Mouse (Mus musculus): ENCODE measurements around the gene Gm28035.
A peak's percentile ranks its signal among the peaks of the same experiment; 100 is the strongest.

Gene Gm28035

GRCm38 (mm10) chr2:30240267-30240666 lies at the start of gene Gm28035:
Gm28035 (plus strand) TSS chr2:30240567.
- no peak for DNase-seq (ENCODE audit: low read depth, low spot score)
- H3K36me3 ChIP-seq (ENCODE audit: control insufficient read depth, insufficient read depth, low read length, poor library complexity, severe bottlenecking): no peaks in the 10 kb centered on the region; the same call in none of the 2 replicates
- no peaks in the 10 kb centered on the region for H3K27me3 ChIP-seq (ENCODE audit: control insufficient read depth, insufficient read depth, low read length, poor library complexity, severe bottlenecking)

DNA sequence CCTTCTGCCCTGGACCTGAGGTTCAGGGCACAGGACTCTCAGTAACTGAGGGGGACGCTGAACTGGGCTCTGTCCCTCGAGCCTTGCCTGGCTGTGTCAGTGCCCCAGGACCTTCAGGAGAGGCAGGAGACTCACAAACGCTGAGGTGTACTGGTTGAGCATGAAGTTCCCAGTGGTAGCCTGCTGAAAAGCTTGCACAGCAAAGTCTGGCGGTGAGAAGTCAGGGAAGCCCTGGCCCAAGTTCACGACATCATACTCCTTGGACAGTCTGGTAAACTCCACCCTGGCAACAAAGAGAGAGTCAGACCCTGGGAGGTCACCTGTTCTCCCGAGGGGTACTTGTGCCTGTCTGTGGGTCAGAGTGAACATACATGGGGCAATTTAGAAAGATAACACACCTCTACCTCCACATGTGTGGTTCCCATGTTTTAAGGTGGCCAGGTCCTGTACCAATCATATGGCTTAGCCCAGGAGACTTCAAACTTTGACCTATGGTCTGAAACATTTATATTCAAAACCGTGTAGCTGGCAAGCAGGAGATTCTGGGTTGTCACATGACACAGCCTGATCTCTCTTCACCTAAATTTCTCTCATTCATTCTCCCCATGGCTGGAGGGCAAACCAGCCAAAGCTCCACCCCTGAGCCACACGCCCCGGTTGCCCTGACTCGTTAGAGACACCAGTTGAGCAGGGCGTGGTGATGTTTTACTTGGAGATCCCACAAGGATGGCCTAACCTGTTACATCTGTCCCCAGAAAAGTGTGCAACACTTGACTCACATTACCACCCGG lies 48.4 kb upstream of the Gm28035 start:
- no peak for DNase-seq (ENCODE audit: low read depth, low spot score)
- Histone ChIP-seq H3K36me3 (ENCODE audit: control insufficient read depth, insufficient read depth, low read length, poor library complexity, severe bottlenecking) (no peaks in the 10 kb centered on the region), H3K27me3 (ENCODE audit: control insufficient read depth, insufficient read depth, low read length, poor library complexity, severe bottlenecking) (no peaks in the 10 kb centered on the region)

- no peak for DNase-seq (ENCODE audit: low read depth, low spot score)
- H3K36me3 ChIP-seq (ENCODE audit: control insufficient read depth, insufficient read depth, low read length, poor library complexity, severe bottlenecking): no peaks in the 10 kb centered on the region
- no peaks in the 10 kb centered on the region for H3K27me3 ChIP-seq (ENCODE audit: control insufficient read depth, insufficient read depth, low read length, poor library complexity, severe bottlenecking)
Observed at GRCm38 (mm10) chr2:30194656-30195055, 45.7 kb upstream of the Gm28035 start.

DNA sequence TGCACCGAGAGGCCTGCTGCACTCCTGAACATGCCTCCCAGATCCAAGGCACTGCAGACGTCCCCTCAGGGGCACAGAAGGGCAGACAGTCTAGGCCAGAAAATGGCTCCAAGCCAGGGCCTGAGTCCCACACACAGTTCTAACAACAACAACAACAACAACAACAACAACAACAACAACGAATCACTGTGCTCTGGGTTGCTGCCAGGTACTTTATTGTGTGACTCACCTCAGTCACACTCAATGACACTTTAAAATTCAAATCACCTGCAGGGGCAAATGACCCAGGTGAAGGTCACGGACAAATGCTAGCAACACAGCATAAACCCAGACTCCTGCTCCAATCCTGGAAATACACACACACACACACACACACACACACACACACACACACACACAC lies 42.3 kb upstream of the Gm28035 start:
- H3K36me3 ChIP-seq (ENCODE audit: control insufficient read depth, insufficient read depth, low read length, poor library complexity, severe bottlenecking): no peaks in the 10 kb centered on the region
- H3K27me3 ChIP-seq (ENCODE audit: control insufficient read depth, insufficient read depth, low read length, poor library complexity, severe bottlenecking): no peaks in the 10 kb centered on the region
- no peak for DNase-seq (ENCODE audit: low read depth, low spot score)

GRCm38 (mm10) chr2:30199984-30200383 lies 40.4 kb upstream of the Gm28035 start:
- H3K36me3 ChIP-seq (ENCODE audit: control insufficient read depth, insufficient read depth, low read length, poor library complexity, severe bottlenecking): no peaks in the 10 kb centered on the region
- DNase-seq (ENCODE audit: low read depth, low spot score): no peak

GRCm38 (mm10) chr2:30200388-30200925 lies 39.9 kb upstream of the Gm28035 start:
- no peaks in the 10 kb centered on the region for H3K27me3 ChIP-seq (ENCODE audit: control insufficient read depth, insufficient read depth, low read length, poor library complexity, severe bottlenecking)
- no peak for DNase-seq (ENCODE audit: low read depth, low spot score)
- H3K36me3 ChIP-seq (ENCODE audit: control insufficient read depth, insufficient read depth, low read length, poor library complexity, severe bottlenecking): no peaks in the 10 kb centered on the region

More at GRCm38 (mm10) chr2:30199984-30200383, 40.4 kb upstream of the Gm28035 start:
- H3K27me3 ChIP-seq (ENCODE audit: control insufficient read depth, insufficient read depth, low read length, poor library complexity, severe bottlenecking): no peaks in the 10 kb centered on the region

- no peaks in the 10 kb centered on the region for H3K36me3 ChIP-seq (ENCODE audit: control insufficient read depth, insufficient read depth, low read length, poor library complexity, severe bottlenecking)
- peak; percentile 73 for DNase-seq (ENCODE audit: low read depth, low spot score)
- H3K27me3 ChIP-seq (ENCODE audit: control insufficient read depth, insufficient read depth, low read length, poor library complexity, severe bottlenecking): no peaks in the 10 kb centered on the region
Observed at GRCm38 (mm10) chr2:30203439-30203838, 36.9 kb upstream of the Gm28035 start.

DNA sequence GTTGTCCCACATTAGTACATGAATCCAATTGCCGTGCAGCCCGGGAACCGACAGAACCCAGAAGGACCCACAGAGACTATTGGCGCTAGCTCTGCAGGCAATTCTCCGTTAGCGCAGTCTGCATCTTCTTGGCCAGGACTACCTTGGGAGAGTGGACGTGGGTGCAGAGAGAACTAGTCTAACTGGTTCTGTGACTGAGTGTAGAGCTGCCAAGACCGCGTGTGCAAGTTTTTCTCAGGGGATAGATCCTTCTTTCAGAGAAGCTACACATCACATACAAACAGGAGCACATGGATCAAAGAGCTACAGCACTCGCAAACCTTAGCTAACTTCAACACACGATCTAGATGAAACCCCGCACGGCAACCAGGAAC lies 35.1 kb upstream of the Gm28035 start:
- DNase-seq (ENCODE audit: low read depth, low spot score): no peak
- Histone ChIP-seq H3K36me3 (ENCODE audit: control insufficient read depth, insufficient read depth, low read length, poor library complexity, severe bottlenecking) (no peaks in the 10 kb centered on the region), H3K27me3 (ENCODE audit: control insufficient read depth, insufficient read depth, low read length, poor library complexity, severe bottlenecking) (no peaks in the 10 kb centered on the region)

GRCm38 (mm10) chr2:30205629-30206357 lies 34.6 kb upstream of the Gm28035 start, which contains the start of gene Kyat1:
Kyat1 (minus strand) TSS chr2:30205847.
- DNase-seq (ENCODE audit: low read depth, low spot score): peak; percentile 97
- H3K36me3 ChIP-seq (ENCODE audit: control insufficient read depth, insufficient read depth, low read length, poor library complexity, severe bottlenecking): no peaks in the 10 kb centered on the region
- no peaks in the 10 kb centered on the region for H3K27me3 ChIP-seq (ENCODE audit: control insufficient read depth, insufficient read depth, low read length, poor library complexity, severe bottlenecking)

DNA sequence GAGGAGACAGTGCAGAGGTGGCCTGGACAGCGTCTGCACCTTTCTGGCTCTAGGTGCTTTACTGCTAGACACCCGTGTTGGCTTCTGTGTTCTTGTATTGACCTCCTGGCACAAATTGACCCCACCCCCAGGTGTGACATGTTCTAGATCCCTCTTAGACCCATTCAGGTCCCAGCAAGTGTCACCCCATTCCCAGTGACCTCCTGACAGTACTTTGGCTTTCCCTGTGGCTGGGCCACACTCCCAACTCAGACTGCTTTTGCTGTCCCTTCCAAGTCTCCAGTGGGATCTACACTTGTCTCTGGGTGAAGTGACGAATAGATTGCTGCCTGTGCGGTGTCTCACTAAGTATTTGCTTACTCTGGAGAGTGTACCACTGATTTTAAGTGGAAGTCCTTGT lies 33.0 kb upstream of the Gm28035 start:
- no peak for DNase-seq (ENCODE audit: low read depth, low spot score)
- no peaks in the 10 kb centered on the region for H3K27me3 ChIP-seq (ENCODE audit: control insufficient read depth, insufficient read depth, low read length, poor library complexity, severe bottlenecking)
- no peaks in the 10 kb centered on the region for H3K36me3 ChIP-seq (ENCODE audit: control insufficient read depth, insufficient read depth, low read length, poor library complexity, severe bottlenecking)

DNA sequence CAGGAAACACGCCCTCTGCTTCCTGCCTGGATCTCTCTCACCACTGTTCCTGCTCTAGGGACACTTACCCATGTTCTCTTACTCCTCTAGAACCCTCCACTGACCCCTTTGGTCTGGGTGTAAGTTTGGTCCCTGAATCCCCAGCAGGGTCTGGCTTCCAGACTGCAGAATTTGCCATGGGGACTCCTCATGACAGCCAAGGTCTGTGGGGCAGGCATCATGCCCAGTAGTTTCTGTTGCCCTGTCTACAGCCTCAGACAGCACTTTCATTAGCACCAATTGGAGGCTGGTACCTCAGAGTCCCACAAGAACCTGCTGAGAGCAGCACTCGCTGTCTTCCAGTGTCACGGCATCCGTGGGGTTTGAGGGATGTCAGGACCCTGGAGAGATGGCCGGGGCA lies 32.5 kb upstream of the Gm28035 start:
- no peak for DNase-seq (ENCODE audit: low read depth, low spot score)
- Histone ChIP-seq H3K27me3 (ENCODE audit: control insufficient read depth, insufficient read depth, low read length, poor library complexity, severe bottlenecking) (no peaks in the 10 kb centered on the region), H3K36me3 (ENCODE audit: control insufficient read depth, insufficient read depth, low read length, poor library complexity, severe bottlenecking) (no peaks in the 10 kb centered on the region)

DNA sequence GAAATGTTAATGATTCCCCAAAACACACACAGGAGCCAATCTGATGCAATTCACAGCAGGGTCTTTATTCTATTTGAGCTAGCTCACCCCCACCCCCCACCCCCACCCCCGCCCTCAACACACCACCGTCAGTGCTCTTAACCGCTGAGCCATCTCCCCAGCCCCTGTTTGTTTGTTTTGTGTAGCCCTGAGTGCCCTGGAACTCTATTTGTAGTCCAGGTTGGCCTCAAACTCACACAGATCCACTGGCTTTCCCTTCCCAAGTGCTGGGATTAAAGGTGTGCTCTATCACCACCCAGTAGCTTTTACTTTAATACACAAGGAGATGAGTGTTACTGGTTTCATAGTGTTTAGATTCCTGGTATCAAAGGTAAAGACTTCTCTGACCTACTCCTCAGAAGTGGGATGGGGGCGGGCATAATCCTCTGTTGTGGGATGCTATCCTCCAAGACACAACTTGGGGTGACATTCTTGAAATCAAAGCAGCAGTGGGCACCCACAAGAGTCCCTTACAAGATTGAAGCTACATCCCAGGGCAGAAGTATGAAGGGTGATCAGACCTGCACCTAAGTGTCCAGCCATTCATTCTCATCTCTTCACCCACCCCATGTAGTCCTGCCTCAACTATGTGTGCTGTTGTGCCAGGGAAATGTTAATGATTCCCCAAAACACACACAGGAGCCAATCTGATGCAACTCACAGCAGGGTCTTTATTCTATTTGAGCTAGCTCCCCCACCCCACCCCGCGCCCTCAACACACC lies 28.8 kb upstream of the Gm28035 start:
- Histone ChIP-seq H3K36me3 (ENCODE audit: control insufficient read depth, insufficient read depth, low read length, poor library complexity, severe bottlenecking) (no peaks in the 10 kb centered on the region), H3K27me3 (ENCODE audit: control insufficient read depth, insufficient read depth, low read length, poor library complexity, severe bottlenecking) (no peaks in the 10 kb centered on the region)
- no peak for DNase-seq (ENCODE audit: low read depth, low spot score)

DNA sequence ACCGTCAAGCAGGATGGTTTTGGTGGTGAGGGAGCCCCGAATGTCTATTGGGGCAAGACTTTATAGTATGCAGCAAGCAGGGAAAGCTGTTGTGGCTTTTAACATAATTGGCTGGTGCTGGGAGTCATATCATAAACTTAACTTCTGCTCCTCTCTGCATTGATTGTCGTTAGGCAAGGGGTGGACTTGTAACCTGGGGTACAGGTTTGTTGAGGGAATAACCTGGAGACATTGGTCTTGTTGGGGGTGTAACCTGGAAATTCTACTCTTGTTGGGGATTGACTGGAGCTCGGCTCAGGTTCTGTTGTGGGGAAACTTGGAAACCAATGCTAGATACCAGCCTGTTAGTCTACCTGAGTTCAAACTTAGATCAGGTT lies 28.2 kb upstream of the Gm28035 start:
- Histone ChIP-seq H3K36me3 (ENCODE audit: control insufficient read depth, insufficient read depth, low read length, poor library complexity, severe bottlenecking) (no peaks in the 10 kb centered on the region), H3K27me3 (ENCODE audit: control insufficient read depth, insufficient read depth, low read length, poor library complexity, severe bottlenecking) (no peaks in the 10 kb centered on the region)
- DNase-seq (ENCODE audit: low read depth, low spot score): no peak

GRCm38 (mm10) chr2:30212951-30213350 lies 27.4 kb upstream of the Gm28035 start:
- H3K27me3 ChIP-seq (ENCODE audit: control insufficient read depth, insufficient read depth, low read length, poor library complexity, severe bottlenecking): no peaks in the 10 kb centered on the region
- DNase-seq (ENCODE audit: low read depth, low spot score): no peak
- H3K36me3 ChIP-seq (ENCODE audit: control insufficient read depth, insufficient read depth, low read length, poor library complexity, severe bottlenecking): no peaks in the 10 kb centered on the region

GRCm38 (mm10) chr2:30214745-30215144 lies 25.6 kb upstream of the Gm28035 start:
- Histone ChIP-seq H3K27me3 (ENCODE audit: control insufficient read depth, insufficient read depth, low read length, poor library complexity, severe bottlenecking) (no peaks in the 10 kb centered on the region), H3K36me3 (ENCODE audit: control insufficient read depth, insufficient read depth, low read length, poor library complexity, severe bottlenecking) (no peaks in the 10 kb centered on the region)
- no peak for DNase-seq (ENCODE audit: low read depth, low spot score)
